Mouse (Mus musculus): Measurements from ENCODE around the gene Pphln1. TPM values are rescaled to one million over a fixed set of nuclear protein-coding genes. Genes with fewer than 3 reads are reported as not detected.

Gene Pphln1
- polyA plus RNA-seq, 1 experiment from 2014 or later: 34.3 TPM

- H3K27ac ChIP-seq (ENCODE audit: low read length): peak overlapping the region; percentile 90
- no peak for ATAC-seq (ENCODE audit: insufficient read depth, low FRiP score)
- no peaks in the 10 kb centered on the region for H3K9me3 ChIP-seq (replicated peaks; ENCODE audit: control insufficient read depth, low read length)
- WGBS: 12% methylated on average over 17 of the region's 17 CpGs
- no peaks in the 10 kb centered on the region for H3K27me3 ChIP-seq (ENCODE audit: control insufficient read depth, insufficient read depth, low read length)
- peaks cover 23% of the 10 kb centered on the region for H3K4me1 ChIP-seq (ENCODE audit: control insufficient read depth, insufficient read depth, low read length)
- H3K4me3 ChIP-seq (replicated peaks; ENCODE audit: low read length): peak overlapping the region; percentile 79
- peak overlapping the region; percentile 86 for H3K9ac ChIP-seq (ENCODE audit: low read length)
- H3K36me3 ChIP-seq (ENCODE audit: control insufficient read depth, insufficient read depth, low read length): no peaks in the 10 kb centered on the region
- H3K4me2 ChIP-seq (ENCODE audit: low read depth, low read length): peak overlapping the region; percentile 82
Measured at GRCm38 (mm10) chr15:93519836-93520826, 122.0 kb downstream of the Pphln1 start.

- no peak for ATAC-seq (ENCODE audit: insufficient read depth, low FRiP score)
- no peaks in the 10 kb centered on the region for H3K36me3 ChIP-seq (ENCODE audit: control insufficient read depth, insufficient read depth, low read length)
- peak overlapping the region; percentile 29; the same call in 1 of the 2 replicates for H3K27ac ChIP-seq (ENCODE audit: low read length)
- H3K4me1 ChIP-seq (ENCODE audit: control insufficient read depth, insufficient read depth, low read length): peaks cover 23% of the 10 kb centered on the region
- H3K4me3 ChIP-seq (replicated peaks; ENCODE audit: low read length): no peak overlapping the region
- no peak overlapping the region for H3K9ac ChIP-seq (ENCODE audit: low read length)
- H3K27me3 ChIP-seq (ENCODE audit: control insufficient read depth, insufficient read depth, low read length): no peaks in the 10 kb centered on the region
- H3K9me3 ChIP-seq (replicated peaks; ENCODE audit: control insufficient read depth, low read length): no peaks in the 10 kb centered on the region
- no peak overlapping the region for H3K4me2 ChIP-seq (ENCODE audit: low read depth, low read length)
- WGBS: 56% methylated on average over 11 of the region's 11 CpGs
Measured at GRCm38 (mm10) chr15:93521088-93521786, 123.1 kb downstream of the Pphln1 start.

GRCm38 (mm10) chr15:93521787-93522180, 123.6 kb downstream of the Pphln1 start:
- ATAC-seq (ENCODE audit: insufficient read depth, low FRiP score): no peak
- H3K9me3 ChIP-seq (replicated peaks; ENCODE audit: control insufficient read depth, low read length): no peaks in the 10 kb centered on the region
- WGBS: 52% methylated on average over 3 of the region's 3 CpGs
- H3K4me2 ChIP-seq (ENCODE audit: low read depth, low read length): no peak overlapping the region
- H3K36me3 ChIP-seq (ENCODE audit: control insufficient read depth, insufficient read depth, low read length): no peaks in the 10 kb centered on the region
- H3K4me3 ChIP-seq (replicated peaks; ENCODE audit: low read length): no peak overlapping the region
- no peak overlapping the region for H3K9ac ChIP-seq (ENCODE audit: low read length)
- no peaks in the 10 kb centered on the region for H3K27me3 ChIP-seq (ENCODE audit: control insufficient read depth, insufficient read depth, low read length)
- peaks cover 23% of the 10 kb centered on the region for H3K4me1 ChIP-seq (ENCODE audit: control insufficient read depth, insufficient read depth, low read length)
- no peak overlapping the region for H3K27ac ChIP-seq (ENCODE audit: low read length)

- Histone ChIP-seq H3K4me2 (ENCODE audit: low read depth, low read length) (no peak overlapping the region), H3K4me1 (ENCODE audit: control insufficient read depth, insufficient read depth, low read length) (peaks cover 24% of the 10 kb centered on the region), H3K27me3 (ENCODE audit: control insufficient read depth, insufficient read depth, low read length) (no peaks in the 10 kb centered on the region)
Measured at GRCm38 (mm10) chr15:93525305-93525917, 127.3 kb downstream of the Pphln1 start.

GRCm38 (mm10) chr15:93529831-93530702, 131.9 kb downstream of the Pphln1 start:
- Histone ChIP-seq H3K27ac (ENCODE audit: low read length) (peak overlapping the region; percentile 55; the same call in 1 of the 2 replicates), H3K4me1 (ENCODE audit: control insufficient read depth, insufficient read depth, low read length) (peaks cover 20% of the 10 kb centered on the region), H3K9me3 (replicated peaks; ENCODE audit: control insufficient read depth, low read length) (no peaks in the 10 kb centered on the region), H3K4me3 (replicated peaks; ENCODE audit: low read length) (no peak overlapping the region), H3K9ac (ENCODE audit: low read length) (no peak overlapping the region), H3K27me3 (ENCODE audit: control insufficient read depth, insufficient read depth, low read length) (no peaks in the 10 kb centered on the region), H3K36me3 (ENCODE audit: control insufficient read depth, insufficient read depth, low read length) (no peaks in the 10 kb centered on the region), H3K4me2 (ENCODE audit: low read depth, low read length) (no peak overlapping the region)
- 23% methylated on average over 12 of the region's 12 CpGs for WGBS
- ATAC-seq (ENCODE audit: insufficient read depth, low FRiP score): peak; percentile 28; the same call in 1 of the 2 replicates

More at GRCm38 (mm10) chr15:93525305-93525917, 127.3 kb downstream of the Pphln1 start:
- 62% methylated on average over 5 of the region's 5 CpGs for WGBS
- no peaks in the 10 kb centered on the region for H3K36me3 ChIP-seq (ENCODE audit: control insufficient read depth, insufficient read depth, low read length)
- H3K4me3 ChIP-seq (replicated peaks; ENCODE audit: low read length): no peak overlapping the region
- H3K9me3 ChIP-seq (replicated peaks; ENCODE audit: control insufficient read depth, low read length): no peaks in the 10 kb centered on the region
- no peak overlapping the region for H3K9ac ChIP-seq (ENCODE audit: low read length)
- H3K27ac ChIP-seq (ENCODE audit: low read length): no peak overlapping the region
- no peak for ATAC-seq (ENCODE audit: insufficient read depth, low FRiP score)

GRCm38 (mm10) chr15:93530703-93531032, 132.5 kb downstream of the Pphln1 start:
- Histone ChIP-seq H3K4me2 (ENCODE audit: low read depth, low read length) (no peak overlapping the region), H3K36me3 (ENCODE audit: control insufficient read depth, insufficient read depth, low read length) (no peaks in the 10 kb centered on the region), H3K9me3 (replicated peaks; ENCODE audit: control insufficient read depth, low read length) (no peaks in the 10 kb centered on the region), H3K4me3 (replicated peaks; ENCODE audit: low read length) (no peak overlapping the region), H3K9ac (ENCODE audit: low read length) (no peak overlapping the region), H3K27me3 (ENCODE audit: control insufficient read depth, insufficient read depth, low read length) (no peaks in the 10 kb centered on the region), H3K4me1 (ENCODE audit: control insufficient read depth, insufficient read depth, low read length) (peaks cover 20% of the 10 kb centered on the region), H3K27ac (ENCODE audit: low read length) (peak overlapping the region; percentile 55; the same call in 1 of the 2 replicates)
- 0 out of 2 replicates have a peak, but pooled peaks have one; percentile 10 for ATAC-seq (ENCODE audit: insufficient read depth, low FRiP score)
- WGBS: 62% methylated on average over 3 of the region's 3 CpGs

GRCm38 (mm10) chr15:93536191-93536590, 138.0 kb downstream of the Pphln1 start:
- 79% methylated on average over 4 of the region's 4 CpGs for WGBS
- no peak overlapping the region for H3K27ac ChIP-seq (ENCODE audit: low read length)
- H3K4me2 ChIP-seq (ENCODE audit: low read depth, low read length): no peak overlapping the region
- H3K4me3 ChIP-seq (replicated peaks; ENCODE audit: low read length): no peak overlapping the region
- no peaks in the 10 kb centered on the region for H3K27me3 ChIP-seq (ENCODE audit: control insufficient read depth, insufficient read depth, low read length)
- no peak overlapping the region for H3K9ac ChIP-seq (ENCODE audit: low read length)
- H3K4me1 ChIP-seq (ENCODE audit: control insufficient read depth, insufficient read depth, low read length): no peaks in the 10 kb centered on the region
- H3K36me3 ChIP-seq (ENCODE audit: control insufficient read depth, insufficient read depth, low read length): no peaks in the 10 kb centered on the region
- ATAC-seq (ENCODE audit: insufficient read depth, low FRiP score): no peak
- no peaks in the 10 kb centered on the region for H3K9me3 ChIP-seq (replicated peaks; ENCODE audit: control insufficient read depth, low read length)

GRCm38 (mm10) chr15:93537745-93538144, 139.6 kb downstream of the Pphln1 start:
- Histone ChIP-seq H3K4me1 (ENCODE audit: control insufficient read depth, insufficient read depth, low read length) (no peaks in the 10 kb centered on the region), H3K36me3 (ENCODE audit: control insufficient read depth, insufficient read depth, low read length) (no peaks in the 10 kb centered on the region), H3K4me3 (replicated peaks; ENCODE audit: low read length) (no peak overlapping the region), H3K27me3 (ENCODE audit: control insufficient read depth, insufficient read depth, low read length) (no peaks in the 10 kb centered on the region), H3K9ac (ENCODE audit: low read length) (no peak overlapping the region), H3K9me3 (replicated peaks; ENCODE audit: control insufficient read depth, low read length) (no peaks in the 10 kb centered on the region), H3K4me2 (ENCODE audit: low read depth, low read length) (no peak overlapping the region), H3K27ac (ENCODE audit: low read length) (no peak overlapping the region)
- ATAC-seq (ENCODE audit: insufficient read depth, low FRiP score): no peak
- 66% methylated on average over 7 of the region's 7 CpGs for WGBS

All from stomach, embryonic 16.5 days (tissue).